Mouse (Mus musculus) olfactory bulb, adult 2 months (tissue): Measurements from ENCODE around the gene Esyt3.

Experiments
- CTCF ChIP-seq: fragments of 200-500 bp; IDR thresholded peaks from 2 replicates; pipeline ENCODE4 v1.5.1; 2012; ENCODE audit warnings: low read depth, mild to moderate bottlenecking, low read length, moderate library complexity; ENCODE audit not compliant: insufficient read depth
- POLR2A ChIP-seq: fragments of 200-500 bp; IDR thresholded peaks from 2 replicates; pipeline ENCODE4 v1.6.1; 2012; ENCODE audit warnings: mild to moderate bottlenecking, low read depth, low read length, moderate library complexity; ENCODE audit not compliant: insufficient read depth

DNA sequence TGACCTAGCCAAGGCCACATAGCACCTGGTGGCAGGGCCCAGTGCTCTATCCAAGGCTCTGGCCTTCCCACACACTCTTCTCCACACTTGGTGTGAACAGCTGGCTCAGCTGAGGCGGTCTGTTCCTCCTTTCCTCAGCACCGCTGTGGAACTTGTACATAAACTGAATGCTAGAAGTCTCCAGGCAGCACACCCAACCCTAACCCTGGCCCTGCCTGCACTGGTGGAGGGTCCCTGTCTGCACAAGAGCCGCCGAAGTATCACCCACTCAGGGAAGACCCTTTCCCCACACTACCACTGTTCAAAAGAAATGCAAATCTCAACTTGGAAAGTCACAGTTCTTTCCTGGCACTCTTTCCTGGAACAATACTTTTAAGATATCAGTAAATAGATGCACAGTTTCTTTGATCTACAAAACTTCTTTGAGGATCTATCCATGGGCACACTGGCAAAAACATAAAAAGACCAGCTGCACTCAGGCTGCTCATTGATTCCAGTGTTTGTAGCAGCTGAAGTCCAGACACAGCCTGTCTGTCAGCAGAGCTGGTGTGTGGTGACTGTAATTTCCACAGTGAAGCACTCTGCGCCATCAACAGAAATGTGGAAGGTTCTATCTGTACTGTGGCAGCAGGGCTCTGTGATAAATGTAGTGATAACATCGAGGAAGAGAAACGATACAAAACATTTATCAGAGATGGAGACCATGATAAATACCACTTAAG lies 33.0 kb downstream of the Esyt3 start:
- TF ChIP-seq POLR2A = no peak
- TF ChIP-seq CTCF = no peak
